Mouse (Mus musculus) c-Kit-positive CD71-positive TER-119-positive erythroid progenitor cells, embryonic 14.5 days (primary cell): ENCODE data around the gene Mus81.

Experiments
- DNase-seq: peaks from one replicate; pipeline ENCODE4 v3.0.0-alpha.2; 2013; ENCODE audit warnings: low spot score

Mus81 gene

DNA sequence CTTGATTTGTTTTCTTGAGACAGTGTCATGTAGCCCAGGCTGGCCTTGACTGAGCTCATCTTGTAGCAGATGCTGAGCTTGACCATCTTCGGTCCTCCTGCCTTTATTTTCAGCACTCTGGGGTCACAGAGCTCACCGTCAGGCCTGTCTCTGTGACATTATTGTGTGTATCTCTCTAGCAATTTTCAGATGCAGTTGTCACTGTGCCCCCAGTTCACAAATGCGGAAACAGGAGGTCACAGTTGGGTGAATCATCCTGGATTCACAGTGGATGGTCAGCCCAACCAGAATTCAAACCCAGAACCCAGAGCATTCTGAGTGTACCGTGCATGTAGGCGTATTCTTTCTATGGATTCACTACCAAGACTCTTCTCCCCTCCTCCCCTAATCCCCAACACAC, 42.5 kb downstream of the Mus81 start:
- DNase-seq: no peak

DNA sequence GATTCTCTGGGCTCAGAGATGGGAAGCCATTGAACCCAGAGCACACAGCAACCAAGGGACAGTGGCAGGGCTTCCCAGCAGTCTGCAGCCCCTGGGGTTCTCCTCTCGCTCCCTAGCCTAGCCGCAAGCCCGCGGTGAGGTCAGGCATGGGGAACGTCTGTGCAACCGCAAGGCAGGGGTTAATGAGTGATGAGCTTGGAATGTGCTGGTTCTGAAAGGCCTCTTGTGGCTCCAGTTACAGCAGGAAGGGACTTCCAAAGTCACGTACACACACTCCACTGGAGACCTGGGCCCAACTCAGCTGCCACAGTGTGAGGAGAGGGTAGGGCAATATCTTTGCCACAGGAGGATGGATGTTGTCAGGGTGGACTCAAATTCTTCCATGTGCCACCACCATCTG, 43.2 kb downstream of the Mus81 start:
- DNase-seq: no peak

DNA sequence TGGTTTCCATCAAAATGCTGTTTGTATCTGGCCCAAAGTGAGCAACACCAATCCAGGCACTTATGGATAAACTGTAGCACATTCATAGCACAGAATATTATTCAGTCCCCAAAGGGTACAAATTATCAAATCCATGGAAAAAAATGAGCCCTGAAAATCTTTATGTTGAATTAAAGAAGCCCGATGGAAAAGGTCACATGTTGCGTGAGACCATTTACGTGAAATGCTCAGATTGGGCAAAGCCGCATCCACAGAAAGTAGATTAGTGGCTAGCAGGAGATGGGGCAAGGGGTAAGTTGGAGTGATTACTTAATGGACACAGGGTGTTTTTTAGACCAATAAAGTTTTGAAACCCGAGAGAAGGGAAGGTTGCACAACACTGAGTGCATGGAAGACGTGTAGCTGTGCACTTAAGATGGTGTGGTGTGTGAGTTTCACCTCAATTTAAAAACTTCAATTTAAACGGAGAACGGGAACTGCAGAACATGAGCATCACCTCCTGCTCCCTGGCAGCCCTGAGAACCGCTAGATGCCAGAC, 43.8 kb downstream of the Mus81 start:
- DNase-seq: no peak

DNA sequence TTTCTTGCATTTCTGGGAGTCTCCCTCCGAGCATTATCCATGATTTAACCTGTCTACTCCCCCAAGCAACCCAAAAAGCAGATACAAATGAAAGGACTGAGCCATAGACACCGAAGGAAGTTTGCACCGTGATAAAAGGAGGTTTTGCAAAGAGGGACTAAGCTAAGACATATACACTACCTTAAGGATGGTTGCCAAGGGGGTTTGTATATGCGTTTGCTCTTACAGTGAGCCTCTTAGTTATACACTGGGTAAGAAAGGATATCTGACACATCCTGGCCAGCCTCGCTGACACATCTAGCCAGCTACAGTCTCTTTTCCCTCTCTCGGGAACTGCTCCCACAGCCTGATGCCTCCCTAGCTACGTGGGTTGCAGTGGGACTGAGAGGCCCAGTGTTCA, 54.3 kb downstream of the Mus81 start:
- no peak for DNase-seq

DNA sequence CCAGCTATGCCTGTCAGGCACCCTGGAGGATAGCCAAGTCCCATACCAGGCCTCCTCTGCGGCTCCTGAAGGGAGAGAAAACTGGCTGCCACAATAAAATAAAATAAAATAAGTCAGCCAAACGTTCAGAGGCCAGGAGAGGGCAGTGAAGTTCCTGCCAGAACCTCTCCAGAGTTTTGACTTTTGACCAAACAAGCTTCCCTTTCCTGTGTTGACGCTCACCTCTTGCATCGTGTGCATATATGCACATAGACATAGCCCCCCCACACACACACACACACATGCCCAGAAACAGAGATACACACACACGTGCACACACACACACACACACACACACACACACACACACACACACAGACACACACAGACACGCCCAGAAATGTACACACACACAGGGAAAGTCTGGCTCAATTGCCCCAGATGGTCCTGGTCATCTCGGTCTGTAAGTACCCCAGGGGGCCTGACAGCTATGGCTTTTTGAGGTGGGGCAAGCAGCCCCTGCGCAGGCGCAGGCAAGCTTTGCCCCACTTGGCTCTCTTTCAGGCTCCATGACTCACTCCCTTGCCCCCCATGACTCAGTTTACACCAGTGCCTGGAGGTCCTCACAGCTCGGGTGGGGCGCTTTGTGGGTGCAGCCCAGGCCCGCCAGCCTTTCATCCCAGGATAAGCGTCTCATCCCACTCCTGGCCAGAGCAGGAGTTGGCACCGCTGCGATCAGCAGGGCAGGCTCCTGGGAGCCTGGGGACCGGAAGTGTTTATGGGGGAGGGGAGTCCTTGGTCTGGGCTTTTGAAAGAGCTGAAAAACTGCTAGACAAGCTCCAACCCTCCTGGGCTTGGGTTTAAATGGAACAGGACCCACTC, 55.0 kb downstream of the Mus81 start:
- DNase-seq: no peak
